Mouse (Mus musculus) heart, postnatal 4 days (tissue): ENCODE results near the gene Dab1. TPM values are rescaled to one million over a fixed set of nuclear protein-coding genes. Genes with fewer than 3 reads are reported as not detected.

Experiments used
- DNase-seq: peaks from one replicate; pipeline ENCODE4 v3.0.0; 2021
- total RNA-seq, 2 experiments: library from RNA; stranded (reverse); gene quantifications; 2 replicates each; pipeline ENCODE4 v1.2.3; 2021

Dab1 gene
- total RNA-seq, 2 experiments from 2014 or later = 0.29 to 0.67 TPM

DNA sequence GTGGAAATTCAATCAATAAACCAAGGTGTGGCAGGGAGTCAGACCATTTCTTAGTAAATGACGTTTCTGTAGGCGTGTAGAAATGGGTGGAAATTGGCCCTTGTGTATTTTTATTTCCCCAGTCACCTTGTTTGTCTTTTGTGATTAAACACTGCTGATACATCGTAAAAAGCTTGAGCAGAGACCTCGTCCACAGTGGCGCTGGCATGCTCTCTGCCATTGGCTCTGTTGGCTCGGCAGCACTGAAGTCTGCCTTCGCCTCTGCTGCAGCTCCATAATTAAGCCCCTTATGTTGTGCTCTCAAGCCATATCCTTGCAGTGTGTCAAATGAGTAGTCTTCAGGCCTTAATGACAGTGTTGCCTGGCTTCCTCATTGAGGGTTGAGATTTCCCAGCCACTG is 765.5 kb downstream of the Dab1 start:
- no peak for DNase-seq

DNA sequence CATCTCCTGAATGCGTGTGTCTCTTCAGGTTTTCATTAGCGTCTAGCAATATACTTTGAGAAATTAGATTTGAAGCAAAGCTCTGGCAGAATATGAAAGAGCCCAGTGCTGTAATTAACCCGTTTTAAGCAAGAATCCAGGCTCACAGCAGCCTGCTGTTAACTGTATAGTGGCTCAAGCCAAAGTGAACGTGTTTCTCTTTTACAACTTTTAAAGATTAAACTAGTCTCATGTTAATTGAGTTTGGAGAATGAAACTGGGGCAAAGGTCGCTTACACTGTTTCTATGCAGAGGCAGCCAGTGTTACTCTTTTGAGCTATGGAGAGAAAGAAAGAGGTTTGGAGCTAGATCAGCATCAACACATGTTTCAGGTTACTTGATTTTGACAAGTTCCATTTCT is 766.1 kb downstream of the Dab1 start:
- no peak for DNase-seq

DNA sequence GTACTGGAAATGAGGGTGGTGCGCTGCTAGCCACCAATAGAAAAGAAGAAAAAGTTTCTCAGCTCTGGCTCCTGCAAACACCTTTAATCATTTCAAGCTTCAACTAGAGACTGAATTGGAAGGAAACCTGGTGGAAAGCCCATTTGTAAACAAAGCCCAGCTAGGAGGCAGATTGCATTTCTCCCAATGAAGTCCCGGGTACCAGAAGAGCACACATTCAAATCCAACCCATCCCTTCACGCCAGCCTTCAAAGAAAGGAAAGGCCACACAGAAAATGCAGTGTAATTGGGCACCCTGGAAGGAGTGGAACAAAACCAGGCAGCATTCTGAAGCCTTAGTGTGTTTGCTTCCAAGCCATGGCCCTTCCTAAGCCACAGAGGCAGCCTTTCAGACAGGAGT is 776.4 kb downstream of the Dab1 start:
- DNase-seq = no peak

DNA sequence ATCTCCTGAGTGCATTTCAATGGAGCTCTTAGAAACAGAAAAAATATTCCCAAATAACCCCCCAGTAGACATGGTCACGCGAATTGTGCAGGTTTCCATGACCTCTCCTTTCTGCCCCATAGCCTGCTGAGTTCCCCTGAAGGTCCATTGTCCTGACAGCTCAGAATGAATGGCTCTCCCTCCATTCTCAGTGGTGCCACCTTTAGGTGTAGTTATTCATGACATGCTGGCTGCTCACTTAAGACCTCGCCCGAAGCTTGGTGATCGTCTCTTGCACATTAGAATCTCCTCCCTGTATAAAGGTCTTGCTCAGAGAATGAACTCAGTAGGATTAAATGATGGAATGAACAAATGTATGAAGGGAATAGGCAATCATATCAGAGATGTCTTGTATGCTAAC is 776.9 kb downstream of the Dab1 start:
- no peak for DNase-seq

DNA sequence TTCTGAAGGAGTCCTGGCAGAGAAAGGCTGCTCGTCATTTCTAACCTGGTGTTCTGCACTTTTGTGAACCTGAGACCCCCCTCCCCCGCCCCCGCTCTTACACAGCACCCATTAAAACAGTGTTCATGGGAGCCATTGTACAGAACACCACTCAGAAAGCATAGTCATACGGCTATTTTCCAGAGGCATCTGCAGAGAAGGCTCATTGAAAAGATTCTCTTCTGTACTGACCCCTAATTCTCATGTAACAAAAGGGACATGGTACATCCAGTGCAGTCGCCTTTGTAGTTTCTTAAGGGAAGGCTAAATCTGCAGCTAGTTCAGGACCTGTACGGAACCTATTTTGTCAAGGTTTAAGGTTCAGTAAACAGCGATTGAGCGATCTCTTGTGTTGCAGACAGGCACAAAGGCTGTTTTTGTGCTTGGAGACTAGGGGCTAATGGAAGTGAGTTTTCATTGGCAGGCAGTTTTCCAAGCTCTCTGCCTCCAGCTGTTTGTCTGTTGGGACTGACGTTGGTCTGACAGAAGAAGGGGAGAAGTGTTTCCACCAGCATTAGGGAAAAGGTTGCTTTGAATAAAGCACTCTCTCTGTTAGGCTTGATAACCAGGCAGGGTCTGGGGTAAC is 780.1 kb downstream of the Dab1 start:
- no peak for DNase-seq

- no peak for DNase-seq
These were observed 784.9 kb downstream of the Dab1 start for GRCm38 (mm10) chr4:104404099-104404498.

GRCm38 (mm10) chr4:104410922-104411321 is 791.8 kb downstream of the Dab1 start:
- DNase-seq = no peak

- no peak for DNase-seq
These were observed 796.3 kb downstream of the Dab1 start for GRCm38 (mm10) chr4:104415482-104415881.

GRCm38 (mm10) chr4:104418354-104418753 is 799.2 kb downstream of the Dab1 start:
- no peak for DNase-seq

DNA sequence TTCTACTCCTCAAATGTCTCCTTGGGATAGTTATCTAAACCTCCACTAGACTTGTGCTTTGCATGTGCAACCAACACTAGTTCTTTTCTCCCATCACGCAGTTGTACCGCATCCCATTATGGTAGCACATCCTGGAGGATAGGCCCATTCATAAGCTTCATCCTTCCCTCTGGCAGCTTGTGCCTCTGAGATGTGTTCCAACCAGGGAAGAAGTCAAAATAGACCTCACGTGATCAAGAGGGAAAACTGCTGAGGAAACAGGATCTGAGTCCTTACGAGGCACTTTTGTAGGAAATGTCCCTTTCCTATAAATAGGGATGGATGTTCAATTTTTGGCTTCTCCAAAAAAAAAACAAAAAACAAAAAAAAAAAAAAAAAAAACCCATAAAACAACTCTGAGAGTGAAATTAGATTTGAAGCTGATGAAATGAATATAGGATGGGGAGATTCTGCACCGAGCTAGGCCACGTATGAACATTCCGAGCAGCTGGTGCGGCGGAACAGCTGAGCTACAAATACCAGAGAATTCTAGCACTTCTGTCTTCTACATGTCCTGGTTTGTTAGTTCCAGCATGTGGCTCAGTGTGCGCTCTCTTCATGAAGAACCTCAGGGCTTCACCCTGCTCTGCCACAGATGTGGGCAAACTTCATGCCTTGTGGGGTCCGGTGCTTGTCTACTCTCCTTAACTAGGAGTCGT is 802.0 kb downstream of the Dab1 start:
- DNase-seq = no peak

GRCm38 (mm10) chr4:104429127-104429526 is 810.0 kb downstream of the Dab1 start:
- DNase-seq = no peak

DNA sequence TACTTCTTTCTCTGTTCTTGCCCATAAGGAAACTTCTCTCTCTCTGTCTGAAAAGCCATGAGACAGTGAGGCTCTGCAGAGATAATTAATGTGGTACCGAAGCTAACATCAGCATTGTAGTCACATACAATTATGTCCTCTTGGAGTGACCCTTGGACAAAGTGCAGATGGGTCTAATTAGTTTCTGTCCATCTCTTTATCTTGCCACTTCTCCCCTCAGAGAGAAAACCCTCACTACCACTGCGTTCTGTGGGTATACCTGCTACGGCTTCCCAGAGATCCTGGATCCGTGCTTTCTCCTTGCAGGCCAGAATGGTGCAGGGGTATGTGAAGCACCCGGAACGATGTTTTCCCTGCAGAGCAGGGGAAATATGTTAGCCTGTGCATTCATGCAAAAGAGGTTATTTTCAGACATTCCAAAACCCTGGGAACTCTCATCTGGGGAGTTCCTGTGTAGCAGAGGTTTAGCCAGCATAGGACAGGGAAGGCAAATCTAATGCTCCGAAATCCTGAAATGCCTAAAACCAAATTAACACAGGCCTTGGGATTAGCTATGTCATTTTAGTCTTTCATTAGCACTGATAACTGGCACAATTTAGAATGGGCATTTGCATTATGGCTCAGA is 812.2 kb downstream of the Dab1 start:
- DNase-seq = no peak

GRCm38 (mm10) chr4:104432150-104432549 is 813.0 kb downstream of the Dab1 start:
- DNase-seq = no peak

DNA sequence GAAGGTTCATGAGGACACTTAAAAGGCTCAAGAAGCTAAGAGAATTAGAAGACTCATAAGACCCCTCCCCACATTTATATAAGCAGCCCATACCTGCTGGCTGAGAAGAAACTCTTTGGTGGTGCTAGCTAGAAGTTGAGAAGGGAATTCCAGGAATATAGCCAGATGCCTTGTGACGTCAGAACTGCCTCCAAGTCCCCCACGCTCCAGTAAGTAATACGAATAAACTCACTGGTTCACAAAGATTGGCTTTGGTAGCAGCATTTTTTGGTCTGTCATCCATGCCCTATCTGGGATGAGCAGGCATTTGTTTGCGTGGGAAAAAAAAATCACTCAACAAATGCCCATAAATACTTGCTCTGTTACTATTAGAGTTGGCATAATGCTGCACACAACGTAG is 816.6 kb downstream of the Dab1 start:
- DNase-seq = no peak

GRCm38 (mm10) chr4:104436411-104436810 is 817.3 kb downstream of the Dab1 start:
- no peak for DNase-seq

DNA sequence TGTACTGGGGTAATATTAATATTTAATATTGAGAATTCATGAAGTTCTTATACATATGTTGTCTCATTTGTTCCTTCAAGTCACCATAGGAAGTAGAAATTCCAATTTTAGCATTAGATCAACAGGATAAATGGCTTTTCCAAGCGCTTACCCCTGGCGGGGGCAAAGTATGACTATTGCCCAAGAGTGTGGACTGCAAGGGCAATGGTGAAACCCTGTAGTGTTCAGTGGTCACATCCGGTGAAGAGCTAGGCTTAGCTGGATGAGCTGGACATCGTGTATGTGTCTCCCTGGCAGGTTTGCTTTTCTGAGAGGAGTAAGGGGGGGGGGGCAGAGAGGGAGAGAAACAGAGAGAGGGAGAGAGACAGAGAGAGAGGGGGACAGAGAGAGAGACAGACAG is 819.6 kb downstream of the Dab1 start:
- DNase-seq = no peak

DNA sequence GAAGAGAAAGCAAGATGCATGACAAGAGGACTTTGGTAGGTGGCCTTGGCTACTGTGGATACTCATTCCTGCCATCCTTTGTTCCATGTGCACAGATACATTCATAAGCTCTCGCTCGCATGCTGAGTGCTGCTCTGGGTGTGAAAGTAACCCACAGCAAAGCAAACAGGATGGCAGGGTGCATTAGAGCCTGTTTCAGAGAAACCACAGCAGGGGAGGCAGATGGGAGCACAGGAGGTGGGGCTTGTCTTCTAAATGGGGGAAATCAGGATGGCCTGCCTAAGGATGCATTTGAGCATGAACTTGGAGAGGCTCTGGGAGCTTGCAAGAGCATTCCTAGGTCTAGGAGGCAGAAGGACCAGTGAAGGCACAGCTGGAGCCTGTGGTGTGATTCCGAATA is 820.5 kb downstream of the Dab1 start:
- DNase-seq = no peak

DNA sequence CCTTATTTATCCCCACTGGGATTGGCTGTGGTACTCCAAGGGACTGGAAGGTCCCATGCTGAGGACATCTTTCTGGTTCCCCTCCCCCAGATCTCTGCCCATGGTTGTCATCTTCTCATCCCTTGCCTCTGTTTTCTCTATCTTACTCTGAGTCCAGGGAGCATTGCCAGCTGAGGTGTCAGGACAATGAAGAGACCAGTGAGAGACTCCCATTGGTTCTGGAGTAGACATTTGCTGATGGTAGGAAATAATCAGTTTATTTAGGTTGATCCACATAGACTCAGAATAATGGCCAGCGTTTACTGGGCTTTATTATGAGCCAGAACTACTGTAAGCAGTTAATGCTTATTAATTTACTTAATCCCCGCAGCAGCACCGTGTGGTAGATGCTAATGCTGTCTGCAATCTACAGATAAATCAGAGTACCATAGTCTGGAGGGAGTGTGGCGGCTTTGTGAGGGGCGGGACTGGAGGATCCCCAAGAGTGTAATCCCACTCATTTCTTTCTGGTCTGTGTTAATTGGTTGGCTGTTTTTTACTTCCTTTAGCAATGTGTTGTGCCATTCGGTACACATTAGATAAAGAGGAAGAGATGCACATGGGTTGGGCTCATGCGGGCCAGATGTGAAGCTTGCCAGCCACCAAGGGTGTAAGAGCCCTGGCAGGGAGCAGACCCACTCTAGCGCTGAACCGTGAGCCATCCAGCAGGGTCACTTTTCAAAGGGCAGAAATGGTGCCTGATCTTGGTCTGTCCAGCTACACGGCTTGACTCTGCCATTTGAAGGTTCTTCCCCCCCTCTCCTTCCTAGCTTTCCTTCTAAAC is 824.0 kb downstream of the Dab1 start:
- no peak for DNase-seq

DNA sequence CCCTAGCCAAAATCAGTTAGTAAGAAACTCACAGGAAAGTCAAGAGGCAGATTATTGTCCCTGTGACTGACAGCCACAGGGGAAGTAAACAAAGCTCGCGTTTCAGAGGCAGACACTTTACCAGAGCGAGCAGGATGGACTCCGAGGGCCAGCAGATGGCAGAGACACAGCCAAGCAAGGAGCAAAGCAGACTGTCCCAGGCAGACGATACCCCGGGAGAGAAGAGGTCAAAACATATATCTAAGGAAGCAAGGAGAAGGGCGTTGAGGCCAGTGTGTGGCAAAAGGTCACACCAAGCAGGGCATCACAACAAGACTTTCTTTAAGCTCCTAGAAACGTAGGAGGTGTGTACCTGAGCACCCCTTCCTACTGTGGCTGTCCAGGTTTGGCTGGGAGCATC is 824.6 kb downstream of the Dab1 start:
- no peak for DNase-seq

GRCm38 (mm10) chr4:104444985-104445384 is 825.8 kb downstream of the Dab1 start:
- no peak for DNase-seq

- DNase-seq = no peak
These were observed 829.0 kb downstream of the Dab1 start for GRCm38 (mm10) chr4:104448199-104448598.

GRCm38 (mm10) chr4:104450645-104451044 is 831.5 kb downstream of the Dab1 start:
- DNase-seq = no peak

DNA sequence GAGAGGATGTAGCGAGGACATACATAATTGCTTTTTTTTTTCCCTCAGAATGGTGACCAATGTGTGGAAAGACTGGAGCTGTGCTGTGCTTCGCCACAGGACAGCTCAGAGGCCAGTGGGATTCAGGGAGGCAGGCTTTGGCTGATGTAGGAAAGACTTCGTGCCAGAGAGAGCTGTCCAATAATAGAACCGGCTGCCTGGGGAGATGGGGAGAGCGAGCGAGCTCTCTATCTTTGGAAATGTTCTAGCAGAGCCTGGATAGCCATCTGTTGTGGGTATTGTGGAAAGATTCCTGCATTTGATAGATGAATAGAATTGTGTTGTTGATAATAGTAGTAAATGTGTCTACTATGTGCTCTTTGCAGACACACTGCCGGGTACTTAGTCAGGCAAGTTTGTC is 833.4 kb downstream of the Dab1 start:
- no peak for DNase-seq
